Mouse (Mus musculus) neural tube, embryonic 14.5 days (tissue): ENCODE measurements around the gene Fam171a2. TPM values are rescaled to one million over a fixed set of nuclear protein-coding genes. Genes with fewer than 3 reads are reported as not detected.
"Not testable (repeated sequence)": the region's sequence is repeated elsewhere in the genome, so short reads cannot be mapped to it uniquely, and the experiment has no call there.

Source experiments
- ATAC-seq: fragments of 200-750 bp; cut with Nextera tagmentation; 2 replicates; pipeline ENCODE4 v1.8.0; 2017; ENCODE audit warnings: low read depth, mild to moderate bottlenecking, moderate TSS enrichment, moderate library complexity
- H3K27ac ChIP-seq: fragments of 300-500 bp; sonication (generic); 2 replicates; pipeline ENCODE4 v1.5.1; 2014; ENCODE audit warnings: low read depth, mild to moderate bottlenecking, control low read depth, low read length, moderate library complexity, mixed read lengths
- H3K27me3 ChIP-seq: fragments of 300-500 bp; sonication (generic); 2 replicates; pipeline ENCODE4 v1.6.1; 2014; ENCODE audit warnings: low read length; ENCODE audit not compliant: control insufficient read depth, insufficient read depth
- H3K36me3 ChIP-seq: fragments of 300-500 bp; sonication (generic); 2 replicates; pipeline ENCODE4 v1.6.1; 2014; ENCODE audit warnings: low read length, mixed read lengths; ENCODE audit not compliant: control insufficient read depth, insufficient read depth
- H3K4me1 ChIP-seq: fragments of 300-500 bp; sonication (generic); 2 replicates; pipeline ENCODE4 v1.6.1; 2014; ENCODE audit warnings: low read length; ENCODE audit not compliant: control insufficient read depth, insufficient read depth
- H3K4me2 ChIP-seq: fragments of 300-500 bp; sonication (generic); 2 replicates; pipeline ENCODE4 v1.6.1; 2014; ENCODE audit warnings: mild to moderate bottlenecking, low read depth, low read length, control low read depth
- H3K4me3 ChIP-seq: fragments of 300-500 bp; sonication (generic); 2 replicates; pipeline ENCODE4 v1.5.1; 2014; ENCODE audit warnings: low read depth, low read length, control low read depth, mixed read lengths
- H3K9ac ChIP-seq: fragments of 300-500 bp; sonication (generic); replicated peaks from 2 replicates; pipeline ENCODE4 v1.6.1; 2014; ENCODE audit warnings: low read depth, mild to moderate bottlenecking, control low read depth, low read length, mixed read lengths
- H3K9me3 ChIP-seq: fragments of 300-500 bp; sonication (generic); 2 replicates; pipeline ENCODE4 v1.6.1; 2016; ENCODE audit warnings: low read length; ENCODE audit not compliant: control insufficient read depth
- WGBS: fragments of 180-500 bp; shearing (Covaris S2); extraction: QIAGEN DNeasy Blood & Tissue Kit; methylation state at CpG from one replicate; pipeline ENCODE4 v1.1.7; 2014; 5-methylcytosine and 5-hydroxymethylcytosine counted together
- microRNA-seq: library from miRNA; unstranded; fragments of <30 nt; microRNA quantifications from one replicate; pipeline ENCODE4, GENCODE M21; 2016
- polyA plus RNA-seq: library from polyadenylated mRNA; unstranded; fragments of >200 nt; fragmentation: Nextera tagmentation; extraction: Ambion mirVana; gene quantifications from 2 replicates; pipeline ENCODE4 v1.2.1, GENCODE M21; 2014

Fam171a2 gene
- polyA plus RNA-seq, 1 experiment from 2014 or later, result 38.4 TPM

GRCm38 (mm10) chr11:102395250-102395649 lies 52.2 kb downstream of the Fam171a2 start:
- Histone ChIP-seq H3K4me2 (peak overlapping the region; percentile 74), H3K9ac (peak overlapping the region; percentile 95), H3K27ac (peak overlapping the region; percentile 96), H3K27me3 (no peaks in the 10 kb centered on the region), H3K9me3 (no peaks in the 10 kb centered on the region), H3K4me3 (peak overlapping the region; percentile 66), H3K4me1 (peaks cover 50% of the 10 kb centered on the region), H3K36me3 (peaks cover 7% of the 10 kb centered on the region)
- WGBS, result 1% methylated on average over 5 of the region's 5 CpGs
- ATAC-seq, result no peak; the same call in 1 of the 2 replicates

DNA sequence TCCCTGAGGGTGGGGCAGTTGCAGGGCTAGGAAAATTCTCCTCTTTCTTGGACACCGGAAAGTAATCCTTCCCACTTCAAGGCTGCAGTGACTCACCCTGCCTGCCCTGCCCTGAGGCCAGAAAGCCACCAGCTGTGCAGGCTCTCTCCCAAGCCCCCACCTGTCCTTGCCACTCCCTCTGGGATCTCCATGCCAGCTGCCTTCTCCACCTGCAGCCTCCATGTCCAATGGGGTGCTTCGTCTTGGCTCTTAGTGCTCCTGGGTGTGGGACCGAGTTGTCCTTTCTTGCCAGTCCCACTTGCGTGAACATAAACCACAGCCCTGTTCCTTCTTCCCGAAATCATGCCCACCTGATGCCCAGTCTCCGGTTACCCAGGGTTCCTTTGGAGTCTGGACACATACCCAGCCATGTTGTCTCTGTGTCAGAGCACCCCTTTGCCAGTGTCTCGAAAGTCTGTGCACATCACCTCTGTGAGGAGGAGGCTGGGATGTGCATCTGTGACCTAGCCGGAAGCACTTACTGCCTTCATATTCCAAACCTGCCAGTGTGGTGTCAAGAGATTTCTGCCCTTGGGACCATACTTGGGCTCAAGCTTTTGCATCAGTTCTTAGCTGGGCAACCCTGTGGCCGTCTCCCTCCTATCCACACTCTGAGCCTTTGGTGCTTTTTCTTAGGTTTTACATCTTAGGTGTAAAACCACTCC lies 52.9 kb downstream of the Fam171a2 start:
- H3K27me3 ChIP-seq, result no peaks in the 10 kb centered on the region
- peaks cover 5% of the 10 kb centered on the region for H3K36me3 ChIP-seq
- peak overlapping the region; percentile 95 for H3K9ac ChIP-seq
- H3K27ac ChIP-seq, result peak overlapping the region; percentile 96
- H3K9me3 ChIP-seq, result no peaks in the 10 kb centered on the region
- no peak for ATAC-seq
- 59% methylated on average over 9 of the region's 9 CpGs for WGBS
- peaks cover 49% of the 10 kb centered on the region for H3K4me1 ChIP-seq
- peak overlapping the region; percentile 66 for H3K4me3 ChIP-seq
- peak overlapping the region; percentile 74 for H3K4me2 ChIP-seq

GRCm38 (mm10) chr11:102393719-102394420 lies 53.6 kb downstream of the Fam171a2 start:
- H3K9ac ChIP-seq, result peak overlapping the region; percentile 95
- H3K36me3 ChIP-seq, result peaks cover 2% of the 10 kb centered on the region; the same call in 1 of the 2 replicates
- 5% methylated on average over 17 of the region's 17 CpGs for WGBS
- no peaks in the 10 kb centered on the region for H3K9me3 ChIP-seq
- peak overlapping the region; percentile 66 for H3K4me3 ChIP-seq
- ATAC-seq, result peak; percentile 75
- peaks cover 45% of the 10 kb centered on the region for H3K4me1 ChIP-seq
- H3K27me3 ChIP-seq, result no peaks in the 10 kb centered on the region
- H3K27ac ChIP-seq, result peak overlapping the region; percentile 96
- peak overlapping the region; percentile 74 for H3K4me2 ChIP-seq

GRCm38 (mm10) chr11:102393238-102393634 lies 54.2 kb downstream of the Fam171a2 start, which contains the start of gene Rundc3a:
Gene Rundc3a (plus strand): TSS chr11:102393403.
- Histone ChIP-seq H3K9ac (peak within 1 kb of the TSS; percentile 95), H3K36me3 (peaks cover 2% of the 10 kb centered on the region; the same call in 1 of the 2 replicates), H3K9me3 (no peaks in the 10 kb centered on the region), H3K27me3 (no peaks in the 10 kb centered on the region), H3K27ac (peak within 1 kb of the TSS; percentile 96), H3K4me3 (peak within 1 kb of the TSS; percentile 66), H3K4me2 (peak within 1 kb of the TSS; percentile 74), H3K4me1 (peaks cover 41% of the 10 kb centered on the region)
- under 1% methylated on average over 30 of the region's 34 CpGs for WGBS
- peak; percentile 91 for ATAC-seq

GRCm38 (mm10) chr11:102392441-102393237 lies 54.8 kb downstream of the Fam171a2 start:
- peak overlapping the region; percentile 74 for H3K4me2 ChIP-seq
- no peaks in the 10 kb centered on the region for H3K27me3 ChIP-seq
- H3K4me3 ChIP-seq, result peak overlapping the region; percentile 66
- 22% methylated on average over 15 of the region's 15 CpGs for WGBS
- H3K4me1 ChIP-seq, result peaks cover 37% of the 10 kb centered on the region
- peak; percentile 52; the same call in 1 of the 2 replicates for ATAC-seq
- no peaks in the 10 kb centered on the region for H3K36me3 ChIP-seq
- H3K27ac ChIP-seq, result peak overlapping the region; percentile 96
- H3K9ac ChIP-seq, result peak overlapping the region; percentile 57
- no peaks in the 10 kb centered on the region for H3K9me3 ChIP-seq

GRCm38 (mm10) chr11:102389436-102389835 lies 58.0 kb downstream of the Fam171a2 start:
- H3K9ac ChIP-seq, ATAC-seq, H3K4me2 ChIP-seq, H3K27me3 ChIP-seq, H3K27ac ChIP-seq, H3K36me3 ChIP-seq, H3K4me1 ChIP-seq, H3K4me3 ChIP-seq, H3K9me3 ChIP-seq: not testable (repeated sequence)
- WGBS, result 93% methylated on average over 4 of the region's 5 CpGs

Small RNAs within 50 kb of the gene (microRNA-seq; reads per million reads assigned to microRNA genes)
- not detected for gene Mir6930

Other genes starting within 250 kb of the Fam171a2 start
- gene Hdac5, start 217.5 kb downstream of the Fam171a2 start, polyA plus RNA-seq, result 44.2 and 47.3 TPM in 2 replicates
- 1.4 and 1.5 TPM in 2 replicates for gene BC030867, start 198.8 kb downstream of the Fam171a2 start, polyA plus RNA-seq
- 0.12 and 0.23 TPM in 2 replicates for gene Asb16, start 178.9 kb downstream of the Fam171a2 start, polyA plus RNA-seq
- gene Tmub2, start 162.8 kb downstream of the Fam171a2 start, polyA plus RNA-seq, result 86.9 and 88.6 TPM in 2 replicates
- gene Atxn7l3, start 151.1 kb downstream of the Fam171a2 start, polyA plus RNA-seq, result 36.5 and 36.7 TPM in 2 replicates
- gene Ubtf, start 127.9 kb downstream of the Fam171a2 start, polyA plus RNA-seq, result 70.3 and 81.9 TPM in 2 replicates
- gene Slc4a1, start 81.5 kb downstream of the Fam171a2 start, polyA plus RNA-seq, result 1.6 and 2.4 TPM in 2 replicates
- gene Rundc3a, start 54.3 kb downstream of the Fam171a2 start, polyA plus RNA-seq, result 97.8 and 115 TPM in 2 replicates
- 141 and 144 TPM in 2 replicates for gene Slc25a39, start 39.7 kb downstream of the Fam171a2 start, polyA plus RNA-seq
- gene Grn, start 17.4 kb downstream of the Fam171a2 start, polyA plus RNA-seq, result 43.3 and 68.2 TPM in 2 replicates
- 5.5 and 7.0 TPM in 2 replicates for gene Itga2b, start 22.4 kb upstream of the Fam171a2 start, polyA plus RNA-seq
- gene Gpatch8, start 108.7 kb upstream of the Fam171a2 start, polyA plus RNA-seq, result 57.8 and 83.7 TPM in 2 replicates
- gene Gm11627, start 131.8 kb upstream of the Fam171a2 start, polyA plus RNA-seq, result 6.6 and 6.9 TPM in 2 replicates
- 6.5 and 10.5 TPM in 2 replicates for gene Fzd2, start 156.7 kb upstream of the Fam171a2 start, polyA plus RNA-seq
- gene Meioc, start 216.0 kb upstream of the Fam171a2 start, polyA plus RNA-seq, result 0.11 and 0.12 TPM in 2 replicates